Mouse (Mus musculus) midbrain, embryonic 11.5 days (tissue): ENCODE measurements at regions not wholly inside any gene's neighbourhood (a gene's known extent, or its start where the extent isn't known, plus 50 kb on each side); places are given as distances from the start of the nearest gene placed in this dataset.
A peak's percentile ranks its signal among the peaks of the same experiment; 100 is the strongest.

Source experiments
- ATAC-seq: fragments of 200-750 bp; cut with Nextera tagmentation; 2 replicates; pipeline ENCODE4 v1.8.0; 2017; ENCODE audit warnings: moderate TSS enrichment, moderate library complexity; ENCODE audit not compliant: low FRiP score
- DNase-seq: peaks from one replicate; pipeline ENCODE4 v3.0.0; 2015; ENCODE audit warnings: low spot score; ENCODE audit errors: missing footprints
- H3K27ac ChIP-seq: fragments of 300-500 bp; sonication (generic); 2 replicates; pipeline ENCODE4 v1.5.1; 2014; ENCODE audit warnings: low read depth, low read length
- H3K27me3 ChIP-seq: fragments of 300-500 bp; sonication (generic); 2 replicates; pipeline ENCODE4 v1.6.1; 2014; ENCODE audit warnings: mild to moderate bottlenecking, low read length, moderate library complexity, mixed read lengths; ENCODE audit not compliant: control insufficient read depth, insufficient read depth
- H3K36me3 ChIP-seq: fragments of 300-500 bp; sonication (generic); 2 replicates; pipeline ENCODE4 v1.6.1; 2014; ENCODE audit warnings: mild to moderate bottlenecking, low read length, moderate library complexity, mixed read lengths; ENCODE audit not compliant: control insufficient read depth, insufficient read depth
- H3K4me1 ChIP-seq: fragments of 300-500 bp; sonication (generic); 2 replicates; pipeline ENCODE4 v1.6.1; 2014; ENCODE audit warnings: low read length; ENCODE audit not compliant: control insufficient read depth, insufficient read depth
- H3K4me2 ChIP-seq: fragments of 300-500 bp; sonication (generic); 2 replicates; pipeline ENCODE4 v1.6.1; 2014; ENCODE audit warnings: mild to moderate bottlenecking, moderate library complexity
- H3K4me3 ChIP-seq: fragments of 300-500 bp; sonication (generic); 2 replicates; pipeline ENCODE4 v1.5.1; 2014; ENCODE audit warnings: low read depth, low read length
- H3K9ac ChIP-seq: fragments of 300-500 bp; sonication (generic); 2 replicates; pipeline ENCODE4 v1.6.1; 2014; ENCODE audit warnings: low read length
- H3K9me3 ChIP-seq: fragments of 300-500 bp; sonication (generic); 2 replicates; pipeline ENCODE4 v1.6.1; 2016; ENCODE audit warnings: low read length; ENCODE audit not compliant: control insufficient read depth
- WGBS: fragments of 180-500 bp; shearing (Covaris S2); extraction: QIAGEN DNeasy Blood & Tissue Kit; methylation state at CpG from one replicate; pipeline ENCODE4 v1.1.7; 2014; 5-methylcytosine and 5-hydroxymethylcytosine counted together

- ATAC-seq, result 0 out of 2 replicates have a peak, but pooled peaks have one; percentile 30
- no peak overlapping the region for H3K27ac ChIP-seq
- no peak for DNase-seq
- H3K36me3 ChIP-seq, result no peaks in the 10 kb centered on the region
- no peak overlapping the region for H3K4me2 ChIP-seq
- H3K9ac ChIP-seq, result no peak overlapping the region
- H3K9me3 ChIP-seq, result no peaks in the 10 kb centered on the region
- no peak overlapping the region for H3K4me3 ChIP-seq
- peaks cover 4% of the 10 kb centered on the region; the same call in 1 of the 2 replicates for H3K4me1 ChIP-seq
- WGBS, result 65% methylated on average over 10 of the region's 10 CpGs
- H3K27me3 ChIP-seq, result no peaks in the 10 kb centered on the region
Observed at GRCm38 (mm10) chr9:120703291-120703930, 132.2 kb downstream of the Rpl14 start.

GRCm38 (mm10) chr9:120706562-120707198, 135.4 kb downstream of the Rpl14 start:
- WGBS, result 63% methylated on average over 9 of the region's 9 CpGs
- Histone ChIP-seq H3K9me3 (no peaks in the 10 kb centered on the region; the same call in 1 of the 2 replicates), H3K27me3 (no peaks in the 10 kb centered on the region), H3K9ac (no peak overlapping the region), H3K27ac (no peak overlapping the region), H3K4me2 (no peak overlapping the region), H3K4me1 (peaks cover 9% of the 10 kb centered on the region; the same call in 1 of the 2 replicates), H3K36me3 (no peaks in the 10 kb centered on the region), H3K4me3 (no peak overlapping the region)
- DNase-seq, result no peak
- ATAC-seq, result no peak

- Histone ChIP-seq H3K27ac (no peak overlapping the region), H3K4me3 (no peak overlapping the region), H3K36me3 (no peaks in the 10 kb centered on the region), H3K4me2 (peak overlapping the region; percentile 28), H3K27me3 (no peaks in the 10 kb centered on the region), H3K4me1 (peaks cover 9% of the 10 kb centered on the region; the same call in 1 of the 2 replicates), H3K9me3 (no peaks in the 10 kb centered on the region; the same call in 1 of the 2 replicates), H3K9ac (peak overlapping the region; percentile 47; the same call in 1 of the 2 replicates)
- DNase-seq (peak; percentile 90), ATAC-seq (no peak)
- 10% methylated on average over 11 of the region's 11 CpGs for WGBS
Observed at GRCm38 (mm10) chr9:120708507-120708906, 137.3 kb downstream of the Rpl14 start.

- Histone ChIP-seq H3K36me3 (no peaks in the 10 kb centered on the region), H3K4me2 (no peak overlapping the region), H3K4me3 (no peak overlapping the region), H3K27ac (no peak overlapping the region), H3K4me1 (peaks cover 9% of the 10 kb centered on the region; the same call in 1 of the 2 replicates), H3K9me3 (no peaks in the 10 kb centered on the region; the same call in 1 of the 2 replicates), H3K9ac (peak overlapping the region; percentile 47; the same call in 1 of the 2 replicates), H3K27me3 (no peaks in the 10 kb centered on the region)
- DNase-seq (peak; percentile 87), ATAC-seq (no peak)
- WGBS, result 72% methylated on average over 10 of the region's 10 CpGs
Observed at GRCm38 (mm10) chr9:120709146-120709655, 138.0 kb downstream of the Rpl14 start.

GRCm38 (mm10) chr9:120712987-120713386, 141.7 kb downstream of the Rpl14 start:
- Histone ChIP-seq H3K4me3 (no peak overlapping the region), H3K4me1 (peaks cover 9% of the 10 kb centered on the region; the same call in 1 of the 2 replicates), H3K9me3 (no peaks in the 10 kb centered on the region; the same call in 1 of the 2 replicates), H3K4me2 (no peak overlapping the region), H3K36me3 (no peaks in the 10 kb centered on the region), H3K27ac (no peak overlapping the region), H3K9ac (no peak overlapping the region), H3K27me3 (no peaks in the 10 kb centered on the region)
- no peak for DNase-seq
- ATAC-seq, result no peak
- WGBS, result 92% methylated on average over 2 of the region's 2 CpGs

GRCm38 (mm10) chr9:120715665-120716121, 144.4 kb downstream of the Rpl14 start:
- no peak for ATAC-seq
- Histone ChIP-seq H3K4me2 (no peak overlapping the region), H3K4me1 (no peaks in the 10 kb centered on the region), H3K36me3 (no peaks in the 10 kb centered on the region), H3K27ac (no peak overlapping the region), H3K9me3 (no peaks in the 10 kb centered on the region; the same call in 1 of the 2 replicates), H3K27me3 (no peaks in the 10 kb centered on the region), H3K4me3 (no peak overlapping the region), H3K9ac (no peak overlapping the region)
- DNase-seq, result no peak
- 87% methylated on average over 7 of the region's 7 CpGs for WGBS

GRCm38 (mm10) chr9:120718812-120719211, 147.6 kb downstream of the Rpl14 start:
- Histone ChIP-seq H3K9me3 (no peaks in the 10 kb centered on the region), H3K27ac (no peak overlapping the region), H3K9ac (no peak overlapping the region), H3K4me2 (no peak overlapping the region), H3K27me3 (no peaks in the 10 kb centered on the region), H3K36me3 (no peaks in the 10 kb centered on the region), H3K4me3 (no peak overlapping the region), H3K4me1 (no peaks in the 10 kb centered on the region)
- no peak for DNase-seq
- WGBS, result 92% methylated on average over 3 of the region's 3 CpGs
- no peak for ATAC-seq

GRCm38 (mm10) chr9:120721451-120722123, 150.3 kb downstream of the Rpl14 start:
- H3K27me3 ChIP-seq, result no peaks in the 10 kb centered on the region
- H3K4me2 ChIP-seq, result no peak overlapping the region
- H3K36me3 ChIP-seq, result no peaks in the 10 kb centered on the region
- H3K4me1 ChIP-seq, result no peaks in the 10 kb centered on the region
- 91% methylated on average over 9 of the region's 9 CpGs for WGBS
- DNase-seq, result no peak
- no peak overlapping the region for H3K27ac ChIP-seq
- ATAC-seq, result no peak
- no peaks in the 10 kb centered on the region; the same call in 1 of the 2 replicates for H3K9me3 ChIP-seq
- no peak overlapping the region for H3K9ac ChIP-seq
- H3K4me3 ChIP-seq, result no peak overlapping the region
